Mouse (Mus musculus) kidney, embryonic 15.5 days (tissue): ENCODE data around the gene Ldb3. TPM values are rescaled to one million over a fixed set of nuclear protein-coding genes. Genes with fewer than 3 reads are reported as not detected.
A peak's percentile ranks its signal among the peaks of the same experiment; 100 is the strongest.

Experiments
- ATAC-seq: fragments of 200-750 bp; cut with Nextera tagmentation; replicated peaks from 2 replicates; pipeline ENCODE4 v1.8.0; 2017; ENCODE audit warnings: moderate TSS enrichment; ENCODE audit not compliant: low FRiP score
- H3K27ac ChIP-seq: fragments of 300-500 bp; sonication (generic); 2 replicates; pipeline ENCODE4 v1.5.1; 2015; ENCODE audit warnings: mild to moderate bottlenecking, inconsistent platforms
- H3K27me3 ChIP-seq: fragments of 300-500 bp; sonication (generic); 2 replicates; pipeline ENCODE4 v1.6.1; 2015; ENCODE audit warnings: inconsistent platforms
- H3K36me3 ChIP-seq: fragments of 300-500 bp; sonication (generic); 2 replicates; pipeline ENCODE4 v1.6.1; 2015; ENCODE audit warnings: inconsistent platforms
- H3K4me1 ChIP-seq: fragments of 300-500 bp; sonication (generic); 2 replicates; pipeline ENCODE4 v1.6.1; 2015; ENCODE audit warnings: inconsistent platforms
- H3K4me2 ChIP-seq: fragments of 300-500 bp; sonication (generic); 2 replicates; pipeline ENCODE4 v1.6.1; 2015; ENCODE audit warnings: moderate library complexity, mild to moderate bottlenecking, inconsistent platforms
- H3K4me3 ChIP-seq: fragments of 300-500 bp; sonication (generic); replicated peaks from 2 replicates; pipeline ENCODE4 v1.5.1; 2015; ENCODE audit warnings: mild to moderate bottlenecking, inconsistent platforms
- H3K9ac ChIP-seq: fragments of 300-500 bp; sonication (generic); 2 replicates; pipeline ENCODE4 v1.6.1; 2015; ENCODE audit warnings: mild to moderate bottlenecking, inconsistent platforms
- H3K9me3 ChIP-seq: fragments of 300-500 bp; sonication (generic); replicated peaks from 2 replicates; pipeline ENCODE4 v1.6.1; 2016; ENCODE audit warnings: inconsistent platforms
- WGBS: fragments of 180-500 bp; shearing (Covaris S2); methylation state at CpG from one replicate; pipeline ENCODE4 v1.1.7; 2015; ENCODE audit warnings: mixed read lengths; 5-methylcytosine and 5-hydroxymethylcytosine counted together
- polyA plus RNA-seq: library from polyadenylated mRNA; unstranded; fragments of >200 nt; fragmentation: Nextera tagmentation; extraction: Ambion mirVana; gene quantifications from 2 replicates; pipeline ENCODE4 v1.2.1, GENCODE M21; 2015

Gene Ldb3
- polyA plus RNA-seq, 1 experiment from 2014 or later, result 3.7 TPM

GRCm38 (mm10) chr14:34502475-34503324, 85.8 kb downstream of the Ldb3 start:
- peak; percentile 93 for ATAC-seq
- under 1% methylated on average over 93 of the region's 115 CpGs for WGBS
- Histone ChIP-seq H3K36me3 (no peaks in the 10 kb centered on the region), H3K4me2 (peak overlapping the region; percentile 68), H3K27me3 (0 out of 2 replicates have a peak, but pooled peaks cover 4% of the 10 kb centered on the region), H3K9ac (peak overlapping the region; percentile 93), H3K9me3 (no peaks in the 10 kb centered on the region), H3K4me3 (peak overlapping the region; percentile 93), H3K27ac (peak overlapping the region; percentile 98), H3K4me1 (peaks cover 28% of the 10 kb centered on the region)

GRCm38 (mm10) chr14:34501804-34502474, 86.5 kb downstream of the Ldb3 start:
- H3K9me3 ChIP-seq, result no peaks in the 10 kb centered on the region
- WGBS, result under 1% methylated on average over 77 of the region's 77 CpGs
- peak overlapping the region; percentile 98 for H3K27ac ChIP-seq

DNA sequence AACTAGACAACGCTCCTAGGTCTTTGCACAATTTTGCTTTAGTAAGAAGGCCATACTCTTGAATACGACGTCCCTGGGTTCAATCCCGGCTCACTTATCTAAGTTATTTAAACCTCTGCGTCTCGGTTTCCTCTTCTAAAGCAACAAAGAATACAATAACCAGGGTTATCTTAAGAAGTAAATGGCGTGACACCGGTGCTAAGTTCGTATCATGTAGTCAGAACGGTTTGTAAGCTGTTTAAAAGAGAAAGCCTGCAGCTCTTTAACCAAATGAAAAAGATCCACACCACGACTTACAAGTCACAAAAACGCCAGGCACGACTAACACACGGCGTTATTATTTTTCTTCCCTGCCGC, 87.1 kb downstream of the Ldb3 start:
- H3K27ac ChIP-seq, result peak overlapping the region; percentile 98
- no peaks in the 10 kb centered on the region for H3K9me3 ChIP-seq
- peak overlapping the region; percentile 68 for H3K4me2 ChIP-seq
- H3K36me3 ChIP-seq, result no peaks in the 10 kb centered on the region
- 0 out of 2 replicates have a peak, but pooled peaks cover 4% of the 10 kb centered on the region for H3K27me3 ChIP-seq
- under 1% methylated on average over 16 of the region's 16 CpGs for WGBS
- peaks cover 33% of the 10 kb centered on the region for H3K4me1 ChIP-seq
- no peak for ATAC-seq
- peak overlapping the region; percentile 93 for H3K9ac ChIP-seq
- H3K4me3 ChIP-seq, result peak overlapping the region; percentile 93

More at GRCm38 (mm10) chr14:34501804-34502474, 86.5 kb downstream of the Ldb3 start:
- 0 out of 2 replicates have a peak, but pooled peaks cover 4% of the 10 kb centered on the region for H3K27me3 ChIP-seq
- no peaks in the 10 kb centered on the region for H3K36me3 ChIP-seq
- H3K4me1 ChIP-seq, result peaks cover 33% of the 10 kb centered on the region
- ATAC-seq, result peak; percentile 44
- H3K9ac ChIP-seq, result peak overlapping the region; percentile 93
- H3K4me3 ChIP-seq, result peak overlapping the region; percentile 93
- peak overlapping the region; percentile 68 for H3K4me2 ChIP-seq

- H3K4me3 ChIP-seq, result peak overlapping the region; percentile 93
- H3K27me3 ChIP-seq, result 0 out of 2 replicates have a peak, but pooled peaks cover 4% of the 10 kb centered on the region
- H3K9me3 ChIP-seq, result no peaks in the 10 kb centered on the region
- WGBS, result 9% methylated on average over 4 of the region's 4 CpGs
- H3K4me1 ChIP-seq, result peaks cover 39% of the 10 kb centered on the region
- H3K9ac ChIP-seq, result 0 out of 2 replicates have a peak overlapping the region, but pooled peaks have one; percentile 7
- H3K4me2 ChIP-seq, result peak overlapping the region; percentile 68
- H3K27ac ChIP-seq, result no peak overlapping the region
- H3K36me3 ChIP-seq, result no peaks in the 10 kb centered on the region
- no peak for ATAC-seq
These were observed 88.2 kb downstream of the Ldb3 start for GRCm38 (mm10) chr14:34500309-34500708.

GRCm38 (mm10) chr14:34499664-34500063, 88.8 kb downstream of the Ldb3 start:
- no peak overlapping the region for H3K9ac ChIP-seq
- H3K4me1 ChIP-seq, result peaks cover 39% of the 10 kb centered on the region
- H3K4me3 ChIP-seq, result peak overlapping the region; percentile 93; the same call in 1 of the 2 replicates
- H3K36me3 ChIP-seq, result no peaks in the 10 kb centered on the region
- H3K27ac ChIP-seq, result 0 out of 2 replicates have a peak overlapping the region, but pooled peaks have one; percentile 1
- 0 out of 2 replicates have a peak, but pooled peaks cover 4% of the 10 kb centered on the region for H3K27me3 ChIP-seq
- no peaks in the 10 kb centered on the region for H3K9me3 ChIP-seq
- no peak for ATAC-seq
- peak overlapping the region; percentile 68 for H3K4me2 ChIP-seq
- WGBS, result 51% methylated on average over 4 of the region's 4 CpGs

DNA sequence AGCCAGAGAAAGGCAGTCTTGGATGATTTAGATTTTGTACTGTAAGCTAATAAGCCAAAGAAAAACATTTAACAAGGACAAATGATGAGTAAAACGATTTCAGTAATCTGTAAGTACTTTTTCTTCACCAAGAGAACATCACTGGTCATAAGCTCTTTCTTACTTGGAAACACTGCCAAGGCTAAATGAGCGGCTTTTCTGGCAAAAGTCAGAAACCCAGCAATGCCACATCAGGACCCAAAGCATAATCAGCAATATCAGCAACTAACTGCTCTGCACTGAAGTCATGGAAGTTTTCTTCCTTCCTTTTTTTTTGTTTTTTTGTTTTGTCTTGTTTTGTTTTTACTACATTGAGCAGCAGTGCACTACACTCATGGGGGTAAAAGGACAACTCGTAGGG, 91.1 kb downstream of the Ldb3 start:
- Histone ChIP-seq H3K4me2 (no peak overlapping the region), H3K9me3 (no peaks in the 10 kb centered on the region), H3K27me3 (no peaks in the 10 kb centered on the region), H3K4me3 (no peak overlapping the region), H3K9ac (no peak overlapping the region), H3K4me1 (peaks cover 36% of the 10 kb centered on the region), H3K27ac (no peak overlapping the region), H3K36me3 (no peaks in the 10 kb centered on the region)
- 65% methylated on average over 3 of the region's 3 CpGs for WGBS
- no peak for ATAC-seq

DNA sequence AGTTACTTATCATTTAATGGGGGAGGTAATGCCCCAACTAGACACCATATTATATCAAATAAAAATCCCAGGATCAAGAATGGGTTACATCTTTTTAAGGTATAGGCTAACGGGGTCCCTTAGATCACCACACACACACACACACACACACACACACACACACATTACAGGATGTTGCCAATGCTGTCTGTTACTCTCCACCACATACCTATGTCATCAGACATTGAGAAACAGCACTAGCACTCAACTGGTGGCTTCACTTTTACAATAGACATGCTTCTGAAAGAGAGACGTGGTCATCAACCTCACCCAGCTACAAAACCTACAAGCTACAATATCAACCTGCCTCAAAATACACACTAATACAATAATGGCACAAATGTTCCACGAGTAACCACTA, 94.8 kb downstream of the Ldb3 start:
- Histone ChIP-seq H3K4me2 (no peak overlapping the region), H3K4me1 (peaks cover 33% of the 10 kb centered on the region), H3K27ac (no peak overlapping the region), H3K27me3 (no peaks in the 10 kb centered on the region), H3K9me3 (no peaks in the 10 kb centered on the region), H3K9ac (no peak overlapping the region), H3K36me3 (no peaks in the 10 kb centered on the region), H3K4me3 (no peak overlapping the region)
- WGBS, result 83% methylated on average over 3 of the region's 3 CpGs
- ATAC-seq, result no peak

DNA sequence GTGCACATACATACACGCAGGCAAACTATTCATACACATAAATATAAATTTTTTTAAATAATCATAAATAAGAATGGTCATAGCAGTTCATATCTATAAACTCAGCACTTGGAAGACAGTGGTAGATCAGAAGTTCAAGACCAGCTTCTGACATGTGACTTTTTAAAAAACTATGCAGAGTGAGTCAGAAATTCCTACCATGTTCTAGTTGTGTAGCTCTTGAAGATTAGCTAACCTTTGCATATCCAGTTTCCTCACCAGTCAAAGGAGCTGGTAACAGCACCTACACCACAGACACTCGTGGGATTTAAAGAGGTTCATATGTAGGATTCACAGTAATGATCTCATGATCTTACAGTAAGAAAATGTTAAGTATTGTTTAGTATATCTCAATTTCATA, 95.8 kb downstream of the Ldb3 start:
- H3K27me3 ChIP-seq, result no peaks in the 10 kb centered on the region
- peaks cover 33% of the 10 kb centered on the region for H3K4me1 ChIP-seq
- no peak overlapping the region for H3K4me3 ChIP-seq
- 78% methylated on average over 2 of the region's 2 CpGs for WGBS
- no peak overlapping the region for H3K27ac ChIP-seq
- no peaks in the 10 kb centered on the region for H3K36me3 ChIP-seq
- no peaks in the 10 kb centered on the region for H3K9me3 ChIP-seq
- no peak for ATAC-seq
- H3K9ac ChIP-seq, result no peak overlapping the region
- no peak overlapping the region for H3K4me2 ChIP-seq

DNA sequence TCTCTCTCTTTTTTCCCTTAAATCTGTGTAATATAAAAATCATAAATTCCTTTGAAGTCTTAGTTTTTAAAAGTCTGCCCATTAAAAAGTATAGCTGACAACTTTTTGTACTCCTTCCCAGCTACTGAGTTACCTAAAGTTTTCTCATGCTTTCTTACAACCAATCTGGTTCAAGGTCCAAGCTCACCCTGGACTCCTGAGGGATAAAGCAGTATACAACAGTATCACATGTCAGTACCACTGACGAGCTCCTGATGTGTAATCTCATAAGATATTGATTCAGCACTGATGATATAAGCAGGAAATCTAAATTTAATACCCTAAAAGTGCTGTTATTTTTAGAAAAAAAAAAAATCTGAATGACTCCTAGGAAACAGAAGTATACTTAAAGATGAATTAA, 97.5 kb downstream of the Ldb3 start:
- Histone ChIP-seq H3K36me3 (no peaks in the 10 kb centered on the region), H3K27me3 (no peaks in the 10 kb centered on the region)

GRCm38 (mm10) chr14:34489928-34490327, 98.6 kb downstream of the Ldb3 start:
- no peak overlapping the region for H3K4me2 ChIP-seq
- ATAC-seq, result no peak
- H3K36me3 ChIP-seq, result no peaks in the 10 kb centered on the region
- no peaks in the 10 kb centered on the region for H3K27me3 ChIP-seq
- no peak overlapping the region for H3K9ac ChIP-seq
- H3K4me3 ChIP-seq, result no peak overlapping the region
- 69% methylated on average over 2 of the region's 2 CpGs for WGBS
- no peak overlapping the region for H3K27ac ChIP-seq
- H3K9me3 ChIP-seq, result no peaks in the 10 kb centered on the region
- H3K4me1 ChIP-seq, result peaks cover 30% of the 10 kb centered on the region

More for the DNA sequence above, 97.5 kb downstream of the Ldb3 start:
- no peak overlapping the region for H3K4me2 ChIP-seq
- WGBS, result 53% methylated on average over 1 of the region's 1 CpGs
- H3K27ac ChIP-seq, result no peak overlapping the region
- no peaks in the 10 kb centered on the region for H3K9me3 ChIP-seq
- H3K9ac ChIP-seq, result no peak overlapping the region
- ATAC-seq, result no peak
- no peak overlapping the region for H3K4me3 ChIP-seq
- H3K4me1 ChIP-seq, result peaks cover 32% of the 10 kb centered on the region

DNA sequence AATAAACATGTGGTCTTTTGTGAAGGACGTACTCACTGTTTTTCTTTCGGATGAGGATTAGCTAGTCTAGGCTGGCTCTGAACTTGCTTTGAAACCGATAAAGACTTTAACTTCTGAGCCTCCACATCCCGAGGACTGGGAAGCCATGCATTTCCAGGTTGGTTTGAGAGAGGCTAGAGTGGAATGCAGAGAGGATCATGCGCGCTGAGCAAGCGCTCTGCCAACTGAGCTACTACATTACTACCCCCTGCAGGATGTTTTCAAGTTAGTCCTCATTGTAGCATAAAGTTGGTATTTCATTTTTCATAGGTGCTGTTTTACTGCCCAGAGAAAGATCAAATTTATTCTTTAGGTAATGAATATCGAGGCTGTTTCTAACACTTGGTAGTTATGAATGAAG, 102.3 kb downstream of the Ldb3 start:
- WGBS, result 74% methylated on average over 8 of the region's 8 CpGs

More for the DNA sequence above, 102.3 kb downstream of the Ldb3 start:
- H3K27me3 ChIP-seq, result no peaks in the 10 kb centered on the region
- no peak overlapping the region for H3K4me2 ChIP-seq
- no peaks in the 10 kb centered on the region for H3K36me3 ChIP-seq
- no peak overlapping the region for H3K27ac ChIP-seq
- H3K9me3 ChIP-seq, result no peaks in the 10 kb centered on the region
- H3K9ac ChIP-seq, result no peak overlapping the region
- peaks cover 38% of the 10 kb centered on the region for H3K4me1 ChIP-seq
- no peak for ATAC-seq
- no peak overlapping the region for H3K4me3 ChIP-seq
